Mouse (Mus musculus) myocyte (in vitro differentiated cells): ENCODE measurements at regions not wholly inside any gene's neighbourhood (a gene's known extent, or its start where the extent isn't known, plus 50 kb on each side); places are given as distances from the start of the nearest gene placed in this dataset.

Experiments used
- CEBPB ChIP-seq: IDR thresholded peaks from 2 replicates; pipeline ENCODE4 v1.6.1; 2011; ENCODE audit warnings: mild to moderate bottlenecking, moderate library complexity; ENCODE audit not compliant: poor library complexity, insufficient read depth, severe bottlenecking
- E2F4 ChIP-seq: IDR thresholded peaks from one replicate; pipeline ENCODE4 v1.6.1; 2011; ENCODE audit warnings: mild to moderate bottlenecking, control low read depth, moderate library complexity; ENCODE audit not compliant: insufficient read depth
- MAX ChIP-seq: IDR thresholded peaks from one replicate; pipeline ENCODE4 v1.6.1; 2011; ENCODE audit warnings: low read depth, mild to moderate bottlenecking, control low read depth
- MYOD1 ChIP-seq, 3 experiments: IDR thresholded peaks; one replicate each; pipeline ENCODE4 v1.6.1; 2011; ENCODE audit warnings: control low read depth in 2 of 3, low read depth in 2 of 3, mild to moderate bottlenecking in 2 of 3, moderate library complexity in 1 of 3; ENCODE audit not compliant: insufficient read length in 2 of 3, control insufficient read depth in 1 of 3
- MYOG ChIP-seq, 3 experiments: IDR thresholded peaks; one replicate each; pipeline ENCODE4 v1.6.1; 2011; ENCODE audit warnings: control low read depth in 2 of 3, low read depth in 2 of 3, mild to moderate bottlenecking in 2 of 3; ENCODE audit not compliant: insufficient read length in 2 of 3, control insufficient read depth in 1 of 3, insufficient read depth in 1 of 3
- POLR2A ChIP-seq: IDR thresholded peaks from one replicate; pipeline ENCODE4 v1.6.1; 2011; ENCODE audit warnings: low read depth, mild to moderate bottlenecking, control low read depth, moderate library complexity; ENCODE audit not compliant: insufficient read length
- POLR2AphosphoS2 ChIP-seq: IDR thresholded peaks from one replicate; pipeline ENCODE4 v1.6.1; 2011; ENCODE audit warnings: low read depth, control low read depth; ENCODE audit not compliant: insufficient read length
- REST ChIP-seq: IDR thresholded peaks from one replicate; pipeline ENCODE4 v1.6.1; 2011; ENCODE audit warnings: mild to moderate bottlenecking, control low read depth, moderate library complexity; ENCODE audit not compliant: insufficient read depth, insufficient read length
- SRF ChIP-seq: IDR thresholded peaks from one replicate; pipeline ENCODE4 v1.6.1; 2011; ENCODE audit warnings: low read depth; ENCODE audit not compliant: control insufficient read depth, insufficient read length
- TCF12 ChIP-seq: IDR thresholded peaks from one replicate; pipeline ENCODE4 v1.6.1; 2011; ENCODE audit warnings: mild to moderate bottlenecking, control low read depth; ENCODE audit not compliant: poor library complexity, insufficient read depth, severe bottlenecking
- USF1 ChIP-seq: IDR thresholded peaks from one replicate; pipeline ENCODE4 v1.6.1; 2011; ENCODE audit warnings: low read depth, mild to moderate bottlenecking, control low read depth, moderate library complexity

- TF ChIP-seq E2F4 (no peak), POLR2A (no peak), MYOD1 (IDR thresholded peaks at IDR 0.05; ENCODE audit: control insufficient read depth in 1 of 3, insufficient read length in 2 of 3, low read depth in 2 of 3) (no peak), MYOG (IDR thresholded peaks at IDR 0.05; ENCODE audit: control insufficient read depth in 1 of 3, insufficient read depth in 1 of 3, insufficient read length in 2 of 3, low read depth in 2 of 3) (no peak), MAX (no peak), CEBPB (no peak), TCF12 (no peak), USF1 (no peak), POLR2AphosphoS2 (no peak), REST (no peak), SRF (no peak)
Observed at GRCm38 (mm10) chr15:36719241-36719640, 288.3 kb downstream of the Zfp706 start.
